Mouse (Mus musculus): ENCODE data around the gene Akap12.

Akap12 gene

GRCm38 (mm10) chr10:4284781-4285180, 18.6 kb downstream of the Akap12 start:
- DNase-seq (ENCODE audit: low read depth, low spot score), result no peak

- DNase-seq (ENCODE audit: low read depth, low spot score), result no peak
Observed at GRCm38 (mm10) chr10:4285752-4286151, 19.6 kb downstream of the Akap12 start.

GRCm38 (mm10) chr10:4289171-4289570, 23.0 kb downstream of the Akap12 start:
- DNase-seq (ENCODE audit: low read depth, low spot score), result no peak

- DNase-seq (ENCODE audit: low read depth, low spot score), result no peak
Observed at GRCm38 (mm10) chr10:4289636-4290035, 23.5 kb downstream of the Akap12 start.

- no peak for DNase-seq (ENCODE audit: low read depth, low spot score)
Observed at GRCm38 (mm10) chr10:4290145-4290544, 24.0 kb downstream of the Akap12 start.

GRCm38 (mm10) chr10:4290561-4290960, 24.4 kb downstream of the Akap12 start:
- no peak for DNase-seq (ENCODE audit: low read depth, low spot score)

- DNase-seq (ENCODE audit: low read depth, low spot score), result no peak
Observed at GRCm38 (mm10) chr10:4293418-4293817, 27.2 kb downstream of the Akap12 start.

GRCm38 (mm10) chr10:4303558-4303957, 37.4 kb downstream of the Akap12 start:
- no peak for DNase-seq (ENCODE audit: low read depth, low spot score)

- DNase-seq (ENCODE audit: low read depth, low spot score), result no peak
Observed at GRCm38 (mm10) chr10:4323885-4324284, 57.7 kb downstream of the Akap12 start.

GRCm38 (mm10) chr10:4325562-4325961, 59.4 kb downstream of the Akap12 start:
- no peak for DNase-seq (ENCODE audit: low read depth, low spot score)

GRCm38 (mm10) chr10:4327716-4328115, 61.5 kb downstream of the Akap12 start:
- no peak for DNase-seq (ENCODE audit: low read depth, low spot score)

- DNase-seq (ENCODE audit: low read depth, low spot score), result no peak
Observed at GRCm38 (mm10) chr10:4332228-4332979, 66.2 kb downstream of the Akap12 start.

- peak; percentile 70 for DNase-seq (ENCODE audit: low read depth, low spot score)
Observed at GRCm38 (mm10) chr10:4333319-4333718, 67.1 kb downstream of the Akap12 start.

- DNase-seq (ENCODE audit: low read depth, low spot score), result peak; percentile 81
Observed at GRCm38 (mm10) chr10:4334039-4334683, 68.0 kb downstream of the Akap12 start.

GRCm38 (mm10) chr10:4338863-4339461, 72.8 kb downstream of the Akap12 start:
- DNase-seq (ENCODE audit: low read depth, low spot score), result no peak

GRCm38 (mm10) chr10:4341430-4341829, 75.2 kb downstream of the Akap12 start:
- peak; percentile 77 for DNase-seq (ENCODE audit: low read depth, low spot score)

GRCm38 (mm10) chr10:4346489-4347135, 80.4 kb downstream of the Akap12 start:
- peak; percentile 91 for DNase-seq (ENCODE audit: low read depth, low spot score)

GRCm38 (mm10) chr10:4347136-4347492, 80.9 kb downstream of the Akap12 start:
- no peak for DNase-seq (ENCODE audit: low read depth, low spot score)

- no peak for DNase-seq (ENCODE audit: low read depth, low spot score)
Observed at GRCm38 (mm10) chr10:4347591-4347990, 81.4 kb downstream of the Akap12 start.

- DNase-seq (ENCODE audit: low read depth, low spot score), result no peak
Observed at GRCm38 (mm10) chr10:4354371-4355260, 88.4 kb downstream of the Akap12 start.

GRCm38 (mm10) chr10:4355882-4356451, 89.8 kb downstream of the Akap12 start:
- DNase-seq (ENCODE audit: low read depth, low spot score), result peak; percentile 63
